Mouse (Mus musculus): ENCODE data around the gene Cactin.

DNA sequence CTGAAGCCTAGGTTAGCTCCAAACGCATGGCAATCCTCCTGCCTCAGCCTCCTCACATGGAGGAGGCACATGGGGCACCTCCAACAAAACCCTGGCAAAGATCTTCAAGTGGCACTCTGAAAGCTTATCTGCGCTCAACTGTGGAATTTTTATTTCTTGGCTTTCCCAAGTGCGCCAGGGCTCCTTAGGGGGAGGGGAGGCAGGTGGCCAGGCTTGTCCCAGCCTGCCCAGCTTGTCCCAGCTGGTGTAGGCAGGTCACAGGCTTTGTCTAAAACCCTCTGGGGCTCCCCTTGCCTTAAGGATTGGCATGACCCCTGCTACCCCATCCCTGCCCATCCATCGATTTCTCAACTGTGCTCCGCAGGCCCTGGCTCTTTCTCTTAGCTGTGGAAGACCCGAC lies 36.7 kb upstream of the Cactin start:
- TF ChIP-seq CTCF (IDR thresholded peaks at IDR 0.05) (no peak), EP300 (IDR thresholded peaks at IDR 0.05; ENCODE audit: insufficient read depth, low read depth, low read length) (no peak)

Measured in heart, adult 2 months (tissue).